ENCODE assay signal across 18 mouse cellular contexts in the genomic region with DNA sequence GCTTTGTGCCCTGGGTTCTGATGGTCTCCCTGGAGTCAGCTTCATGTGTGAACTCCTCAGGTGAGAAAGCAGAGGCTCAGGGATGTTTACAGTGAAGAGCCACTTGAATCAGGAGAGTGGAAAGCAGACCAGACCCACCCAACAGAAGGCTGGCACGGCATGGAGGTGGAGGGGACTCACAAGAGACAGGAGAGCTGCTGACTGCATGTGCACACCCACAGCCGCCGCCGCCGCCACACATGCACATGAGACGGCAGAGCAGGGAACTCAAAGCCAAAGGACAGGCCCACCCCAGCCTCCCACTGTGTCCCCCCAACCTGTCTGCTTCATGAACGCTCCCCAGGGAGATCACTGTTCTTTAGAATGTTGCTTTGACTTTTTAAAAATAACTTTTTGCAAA. TPM values are rescaled to one million over a fixed set of nuclear protein-coding genes. Genes with fewer than 3 reads are reported as not detected.
A peak's percentile ranks its signal among the peaks of the same experiment; 100 is the strongest.
DNase-seq lines count a peak whose midpoint lies in the region; ATAC-seq and TF ChIP-seq lines count a peak whose summit lies in the region.
"Had no signal": no experiment of that assay in that cellular context is flagged by ENCODE, and none has a peak within 500 bp of the region (broad histone marks: within the 10 kb centered on the region; RNA-seq: fewer than 3 reads in every experiment).

No protein-coding gene starts in this region.

- intact Hi-C loops in heart, postnatal 14 days (cut with DNase I), result no loop called here

- DNase-seq in heart, postnatal 14 days, result no peak
- DNase-seq in layer of hippocampus, adult 2 months (ENCODE audit: low spot score in 2 of 2), result peak in 1 of 2 experiments; percentile 41
- DNase-seq in layer of hippocampus, adult 9-11 months, result no peak
- peak; percentile 12 for DNase-seq in thymus, postnatal 4 days
- no peak for DNase-seq in thymus, adult 2 months
- DNase-seq: adrenal gland, postnatal 10 days; cerebellum, adult 11-12 months; gastrocnemius, postnatal 25 days; lung, postnatal 14 days had no signal

- H3K27me3 ChIP-seq in heart, embryonic 11.5 days (ENCODE audit: control insufficient read depth, insufficient read depth, low read length), result no peaks in the 10 kb centered on the region
- no peaks in the 10 kb centered on the region for H3K27me3 ChIP-seq in thymus, adult 2 months (ENCODE audit: control insufficient read depth, insufficient read depth, low read length)
- no peaks in the 10 kb centered on the region; the same call in 1 of the 2 replicates for H3K27me3 ChIP-seq in hindbrain, embryonic 13.5 days
- H3K27me3 ChIP-seq: forebrain, embryonic 15.5 days; limb, embryonic 15.5 days; neural tube, embryonic 12.5 days had no signal

- TF ChIP-seq CTCF in layer of hippocampus, adult 2 months (conservative IDR thresholded peaks at IDR 0.05), result no peak
- no peak for TF ChIP-seq CTCF in thymus, adult 2 months (IDR thresholded peaks at IDR 0.05; ENCODE audit: borderline replicate concordance, control insufficient read depth, extremely low read depth, insufficient read depth, low read length, poor library complexity)

- no peaks in the 10 kb centered on the region for H3K9me3 ChIP-seq in heart, embryonic 11.5 days (replicated peaks; ENCODE audit: control insufficient read depth, low read length)
- H3K9me3 ChIP-seq in hindbrain, embryonic 13.5 days, result no peaks in the 10 kb centered on the region
- H3K9me3 ChIP-seq: forebrain, embryonic 15.5 days; limb, embryonic 15.5 days; neural tube, embryonic 12.5 days had no signal

- H3K27ac ChIP-seq in heart, embryonic 11.5 days (ENCODE audit: low read depth, low read length), result peak overlapping the region; percentile 86; the same call in 1 of the 2 replicates
- H3K27ac ChIP-seq in layer of hippocampus, adult 2 months, result peak overlapping the region; percentile 50
- no peak overlapping the region for H3K27ac ChIP-seq in thymus, adult 2 months (ENCODE audit: control insufficient read depth, insufficient read depth, low read length)
- no peak overlapping the region for H3K27ac ChIP-seq in hindbrain, embryonic 13.5 days
- H3K27ac ChIP-seq: forebrain, embryonic 15.5 days; limb, embryonic 15.5 days had no signal

- H3K9ac ChIP-seq in heart, embryonic 11.5 days (ENCODE audit: low read depth, low read length), result no peak overlapping the region
- H3K9ac ChIP-seq in hindbrain, embryonic 13.5 days, result no peak overlapping the region
- H3K9ac ChIP-seq: forebrain, embryonic 15.5 days; limb, embryonic 15.5 days; neural tube, embryonic 12.5 days had no signal

- peaks cover 31% of the 10 kb centered on the region for H3K4me1 ChIP-seq in heart, embryonic 11.5 days (ENCODE audit: control insufficient read depth, insufficient read depth, low read length)
- no peaks in the 10 kb centered on the region for H3K4me1 ChIP-seq in thymus, adult 2 months (replicated peaks; ENCODE audit: control insufficient read depth, insufficient read depth, low read length)
- peaks cover 29% of the 10 kb centered on the region for H3K4me1 ChIP-seq in hindbrain, embryonic 13.5 days (replicated peaks)
- H3K4me1 ChIP-seq: forebrain, embryonic 15.5 days; limb, embryonic 15.5 days had no signal

- 80% methylated on average over 7 of the region's 7 CpGs for WGBS in heart, embryonic 11.5 days (ENCODE audit: insufficient replicate concordance)
- WGBS in thymus, adult 2 months, result 92% methylated on average over 7 of the region's 7 CpGs
- WGBS in hindbrain, embryonic 13.5 days, result 82% methylated on average over 7 of the region's 7 CpGs

- ATAC-seq in heart, embryonic 11.5 days (replicated peaks; ENCODE audit: insufficient number of reproducible peaks, low FRiP score, low TSS enrichment), result no peak
- ATAC-seq in hindbrain, embryonic 13.5 days (ENCODE audit: low FRiP score), result no peak
- ATAC-seq: forebrain, embryonic 15.5 days had no signal

- H3K4me2 ChIP-seq in heart, embryonic 11.5 days, result no peak overlapping the region; the same call in 1 of the 2 replicates
- H3K4me2 ChIP-seq in hindbrain, embryonic 13.5 days, result no peak overlapping the region
- H3K4me2 ChIP-seq: forebrain, embryonic 15.5 days; limb, embryonic 15.5 days had no signal

- H3K4me3 ChIP-seq in heart, embryonic 11.5 days (ENCODE audit: low read depth, low read length), result no peak overlapping the region
- H3K4me3 ChIP-seq in layer of hippocampus, adult 2 months, result no peak overlapping the region
- H3K4me3 ChIP-seq in thymus, adult 2 months (ENCODE audit: control insufficient read depth, insufficient read depth, low read length), result no peak overlapping the region
- H3K4me3 ChIP-seq in hindbrain, embryonic 13.5 days, result no peak overlapping the region
- H3K4me3 ChIP-seq: erythroblast, embryonic 14.5 days; forebrain, embryonic 15.5 days; limb, embryonic 15.5 days; megakaryocyte, embryonic 14.5 days; neural tube, embryonic 12.5 days had no signal

- TF ChIP-seq POLR2A in thymus, adult 2 months (IDR thresholded peaks at IDR 0.05; ENCODE audit: control insufficient read depth, extremely low read depth, insufficient read depth, low read length, poor library complexity), result no peak

- peaks cover 4% of the 10 kb centered on the region; the same call in 1 of the 2 replicates for H3K36me3 ChIP-seq in heart, embryonic 11.5 days (ENCODE audit: control insufficient read depth, insufficient read depth, low read length)
- H3K36me3 ChIP-seq in thymus, adult 2 months (ENCODE audit: control insufficient read depth, insufficient read depth, low read length), result no peaks in the 10 kb centered on the region
- peaks cover 25% of the 10 kb centered on the region for H3K36me3 ChIP-seq in hindbrain, embryonic 13.5 days
- H3K36me3 ChIP-seq: forebrain, embryonic 15.5 days; limb, embryonic 15.5 days had no signal

RNA-seq across cellular contexts. Expression of gene Plpp7, which starts 8.8 kb away (rescaled TPM):
- polyA plus RNA-seq in heart, embryonic 11.5 days (2014; fragmentation: Nextera tagmentation; extraction: Ambion mirVana), result 10.0 and 11.7 TPM in 2 replicates
- total RNA-seq in heart, postnatal 14 days (2021), result 10 to 100 TPM; 26.1 to 30.9 TPM
- 10 to 100 TPM; 20.2 to 21.8 TPM for total RNA-seq in layer of hippocampus, adult 2 months (2021)
- 2.9 and 7.7 TPM in 2 replicates for polyA plus RNA-seq in thymus, adult 2 months (2012; rRNA removed)
- 21.6 and 21.7 TPM in 2 replicates for polyA plus RNA-seq in hindbrain, embryonic 13.5 days (2015; fragmentation: Nextera tagmentation; extraction: Ambion mirVana)
- total RNA-seq: monocyte, adult 5-6 weeks had no signal

RNA-seq across cellular contexts. Expression of gene Fam78a, which starts 19.5 kb away (rescaled TPM):
- 43.1 and 43.7 TPM in 2 replicates for polyA plus RNA-seq in heart, embryonic 11.5 days (2014; fragmentation: Nextera tagmentation; extraction: Ambion mirVana)
- total RNA-seq in heart, postnatal 14 days (2021), result 10 to 100 TPM; 22.8 to 23.9 TPM
- total RNA-seq in layer of hippocampus, adult 2 months (2021), result 1 to 10 TPM; 3.6 to 6.0 TPM
- 189 and 210 TPM in 2 replicates for polyA plus RNA-seq in thymus, adult 2 months (2012; rRNA removed)
- polyA plus RNA-seq in hindbrain, embryonic 13.5 days (2015; fragmentation: Nextera tagmentation; extraction: Ambion mirVana), result 0.63 and 0.74 TPM in 2 replicates
- polyA plus RNA-seq: C2C12 had no signal

RNA-seq across cellular contexts. Expression of gene Prrc2b, which starts 46.8 kb away (rescaled TPM):
- polyA plus RNA-seq in heart, embryonic 11.5 days (2014; fragmentation: Nextera tagmentation; extraction: Ambion mirVana), result 39.3 and 40.6 TPM in 2 replicates
- 100 to 1,000 TPM in 1 of 2 experiments, 10 to 100 TPM in 1; 92.9 to 101 TPM for total RNA-seq in heart, postnatal 14 days (2021)
- total RNA-seq in layer of hippocampus, adult 2 months (2021), result 100 to 1,000 TPM; 288 to 305 TPM
- 104 and 134 TPM in 2 replicates for polyA plus RNA-seq in thymus, adult 2 months (2012; rRNA removed)
- 65.8 and 68.8 TPM in 2 replicates for polyA plus RNA-seq in hindbrain, embryonic 13.5 days (2015; fragmentation: Nextera tagmentation; extraction: Ambion mirVana)

Comparison
In these comparisons a context has a peak if more than half of its experiments do, and no peak if none do; other contexts are left out.
1. H3K27ac ChIP-seq: peak in heart, embryonic 11.5 days (single experiment) and layer of hippocampus, adult 2 months (single experiment); none in thymus, adult 2 months (single experiment) and hindbrain, embryonic 13.5 days (single experiment).
2. RNA of gene Fam78a, which starts 19.5 kb away (polyA plus RNA-seq): 189 to 210 TPM in thymus, adult 2 months and 43.1 to 43.7 TPM in heart, embryonic 11.5 days; 0.63 to 0.74 TPM in hindbrain, embryonic 13.5 days; every median in the first group is over 10 times any median in the second.